Mouse (Mus musculus) neural tube, embryonic 15.5 days (tissue): ENCODE results near the gene Spdl1. TPM values are rescaled to one million over a fixed set of nuclear protein-coding genes. Genes with fewer than 3 reads are reported as not detected.

Source experiments
- ATAC-seq: fragments of 200-750 bp; cut with Nextera tagmentation; 2 replicates; pipeline ENCODE4 v1.8.0; 2017; ENCODE audit warnings: mild to moderate bottlenecking, moderate TSS enrichment, moderate library complexity; ENCODE audit not compliant: low FRiP score
- H3K27ac ChIP-seq: fragments of 300-500 bp; sonication (generic); replicated peaks from 2 replicates; pipeline ENCODE4 v1.5.1; 2015; ENCODE audit warnings: mild to moderate bottlenecking, inconsistent platforms
- H3K27me3 ChIP-seq: fragments of 300-500 bp; sonication (generic); replicated peaks from 2 replicates; pipeline ENCODE4 v1.6.1; 2015; ENCODE audit warnings: inconsistent platforms
- H3K36me3 ChIP-seq: fragments of 300-500 bp; sonication (generic); 2 replicates; pipeline ENCODE4 v1.6.1; 2015; ENCODE audit warnings: inconsistent platforms
- H3K4me1 ChIP-seq: fragments of 300-500 bp; sonication (generic); 2 replicates; pipeline ENCODE4 v1.6.1; 2015; ENCODE audit warnings: inconsistent platforms
- H3K4me2 ChIP-seq: fragments of 300-500 bp; sonication (generic); 2 replicates; pipeline ENCODE4 v1.6.1; 2015; ENCODE audit warnings: inconsistent platforms, mild to moderate bottlenecking, moderate library complexity
- H3K4me3 ChIP-seq: fragments of 300-500 bp; sonication (generic); replicated peaks from 2 replicates; pipeline ENCODE4 v1.5.1; 2015; ENCODE audit warnings: mild to moderate bottlenecking, inconsistent platforms
- H3K9ac ChIP-seq: fragments of 300-500 bp; sonication (generic); replicated peaks from 2 replicates; pipeline ENCODE4 v1.6.1; 2015; ENCODE audit warnings: mild to moderate bottlenecking, inconsistent platforms
- H3K9me3 ChIP-seq: fragments of 300-500 bp; sonication (generic); replicated peaks from 2 replicates; pipeline ENCODE4 v1.6.1; 2016; ENCODE audit warnings: inconsistent platforms
- WGBS: fragments of 180-500 bp; shearing (Covaris S2); methylation state at CpG from one replicate; pipeline ENCODE4 v1.1.7; 2015; ENCODE audit warnings: mixed read lengths; 5-methylcytosine and 5-hydroxymethylcytosine counted together
- polyA plus RNA-seq: library from polyadenylated mRNA; unstranded; fragments of >200 nt; fragmentation: Nextera tagmentation; extraction: Ambion mirVana; gene quantifications from 2 replicates; pipeline ENCODE4 v1.2.1, GENCODE M21; 2015

The Spdl1 gene
- polyA plus RNA-seq, 1 experiment from 2014 or later = 2.3 TPM

DNA sequence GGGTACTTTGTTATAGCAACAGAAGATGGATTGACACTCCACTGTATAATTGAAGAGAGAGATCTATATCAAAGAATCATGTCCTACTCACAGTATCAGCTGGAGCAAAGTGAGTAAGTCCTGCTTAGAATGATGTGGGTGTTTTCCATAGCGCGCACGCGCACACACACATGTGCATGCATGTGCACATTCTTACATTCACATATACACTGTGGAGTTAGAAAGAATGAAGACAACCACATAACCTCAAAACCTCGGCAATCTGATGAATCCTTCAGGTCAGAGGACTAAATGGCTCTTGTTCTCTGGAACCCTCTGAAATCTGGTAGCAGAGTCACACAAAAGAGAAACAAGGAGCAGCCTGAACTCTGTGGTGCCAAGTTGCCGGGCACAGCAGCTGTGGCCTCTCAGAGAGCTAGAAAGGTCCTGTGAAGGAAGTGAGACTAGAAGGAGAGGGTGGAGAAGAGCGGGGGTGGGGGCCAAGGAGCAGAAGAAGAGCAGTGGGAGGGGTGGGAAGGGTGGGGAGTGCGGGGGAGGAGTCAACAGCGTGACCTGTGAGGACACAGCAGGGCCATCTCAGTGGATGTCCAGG lies 60.0 kb downstream of the Spdl1 start:
- H3K27ac ChIP-seq = no peak overlapping the region
- WGBS = 93% methylated on average over 9 of the region's 9 CpGs

DNA sequence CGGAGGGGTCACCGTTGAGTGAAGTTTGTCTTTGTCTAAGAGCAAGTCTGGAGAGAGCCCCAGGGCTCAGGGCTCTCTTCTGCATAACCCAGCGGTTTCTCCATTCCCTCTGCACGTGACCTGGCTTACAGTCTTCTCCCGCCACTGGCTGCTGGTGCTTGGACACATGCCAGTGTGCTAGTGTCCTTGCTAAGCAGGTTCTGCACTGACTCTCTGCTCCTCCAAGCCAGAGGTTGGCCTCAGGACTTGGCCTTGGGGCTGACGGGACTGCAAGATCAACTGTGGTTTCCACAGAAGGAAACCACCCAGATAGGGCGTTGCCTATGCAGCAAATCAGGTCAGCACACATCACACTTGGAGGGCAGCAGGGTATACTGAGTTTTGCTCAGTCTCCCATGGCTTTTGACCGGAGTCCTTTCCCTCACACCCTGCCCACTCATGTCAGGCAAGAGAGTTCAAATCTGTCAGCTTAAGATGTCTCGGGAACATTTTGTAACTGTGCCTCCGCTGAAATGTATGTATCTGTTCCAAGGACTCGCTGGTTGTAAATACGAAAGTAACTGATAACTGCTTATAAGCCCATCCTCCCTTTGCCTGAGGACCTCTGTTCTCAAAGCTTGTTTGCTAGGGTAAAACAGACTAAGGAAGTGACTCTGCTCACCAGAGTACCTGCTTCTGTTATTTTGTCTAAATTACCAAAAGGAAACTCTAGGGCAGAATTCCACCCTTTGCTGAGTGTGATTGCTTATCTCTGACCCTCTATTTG lies 62.0 kb downstream of the Spdl1 start:
- WGBS = 67% methylated on average over 12 of the region's 12 CpGs
- no peak overlapping the region for H3K9ac ChIP-seq
- ATAC-seq = no peak
- H3K4me1 ChIP-seq = no peaks in the 10 kb centered on the region
- no peak overlapping the region for H3K4me2 ChIP-seq
- no peaks in the 10 kb centered on the region for H3K36me3 ChIP-seq
- H3K4me3 ChIP-seq = no peak overlapping the region
- no peak overlapping the region for H3K27ac ChIP-seq
- no peaks in the 10 kb centered on the region for H3K27me3 ChIP-seq
- H3K9me3 ChIP-seq = no peaks in the 10 kb centered on the region

More for the DNA sequence above, 60.0 kb downstream of the Spdl1 start:
- Histone ChIP-seq H3K9me3 (no peaks in the 10 kb centered on the region), H3K9ac (no peak overlapping the region), H3K4me3 (no peak overlapping the region), H3K27me3 (no peaks in the 10 kb centered on the region), H3K4me1 (no peaks in the 10 kb centered on the region), H3K36me3 (no peaks in the 10 kb centered on the region), H3K4me2 (no peak overlapping the region)
- no peak for ATAC-seq

DNA sequence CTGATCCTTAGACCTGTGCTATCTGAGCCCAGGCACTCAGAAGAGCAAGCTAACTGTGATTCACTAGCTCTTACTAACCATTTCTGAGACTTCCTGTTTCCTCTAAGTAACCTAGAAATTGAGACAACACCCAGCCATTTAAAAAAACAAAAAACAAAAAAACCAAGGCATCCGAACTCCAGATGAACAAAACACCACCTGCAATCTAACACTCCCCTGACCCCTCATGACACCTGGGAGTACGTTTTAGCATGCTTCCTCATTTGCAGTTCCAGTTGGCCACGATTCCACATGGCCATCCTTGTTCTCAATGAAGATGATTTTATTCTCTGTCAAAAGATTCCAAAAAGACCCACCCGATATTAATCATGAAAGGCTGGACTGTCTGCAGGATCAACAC lies 62.8 kb downstream of the Spdl1 start:
- ATAC-seq = no peak
- Histone ChIP-seq H3K9me3 (no peaks in the 10 kb centered on the region), H3K36me3 (no peaks in the 10 kb centered on the region), H3K4me3 (no peak overlapping the region), H3K4me1 (no peaks in the 10 kb centered on the region), H3K27ac (no peak overlapping the region), H3K27me3 (no peaks in the 10 kb centered on the region), H3K9ac (no peak overlapping the region), H3K4me2 (no peak overlapping the region)
- 84% methylated on average over 4 of the region's 4 CpGs for WGBS

DNA sequence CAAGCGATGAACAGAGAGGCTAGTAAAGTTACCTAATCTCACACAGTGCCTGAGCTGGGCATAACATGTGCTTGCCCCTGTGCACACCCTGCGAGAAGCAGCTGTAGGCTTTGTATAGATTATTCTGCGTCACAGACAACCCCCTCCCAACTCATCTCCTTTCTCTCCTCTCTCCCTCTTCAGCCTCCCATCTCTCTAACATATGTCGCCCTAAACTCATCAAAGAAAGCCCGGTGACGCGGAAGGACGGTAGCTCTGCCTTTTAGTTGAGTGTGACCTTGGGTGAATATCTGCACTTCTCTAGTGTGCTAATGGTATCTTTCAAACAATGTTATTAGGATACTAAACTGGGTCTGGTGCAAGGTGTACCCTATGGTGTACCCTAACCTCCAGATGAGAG lies 63.5 kb downstream of the Spdl1 start:
- Histone ChIP-seq H3K4me3 (no peak overlapping the region), H3K9ac (no peak overlapping the region), H3K27me3 (no peaks in the 10 kb centered on the region), H3K4me2 (no peak overlapping the region), H3K4me1 (no peaks in the 10 kb centered on the region), H3K27ac (no peak overlapping the region), H3K9me3 (no peaks in the 10 kb centered on the region), H3K36me3 (no peaks in the 10 kb centered on the region)
- 88% methylated on average over 8 of the region's 8 CpGs for WGBS
- no peak for ATAC-seq

DNA sequence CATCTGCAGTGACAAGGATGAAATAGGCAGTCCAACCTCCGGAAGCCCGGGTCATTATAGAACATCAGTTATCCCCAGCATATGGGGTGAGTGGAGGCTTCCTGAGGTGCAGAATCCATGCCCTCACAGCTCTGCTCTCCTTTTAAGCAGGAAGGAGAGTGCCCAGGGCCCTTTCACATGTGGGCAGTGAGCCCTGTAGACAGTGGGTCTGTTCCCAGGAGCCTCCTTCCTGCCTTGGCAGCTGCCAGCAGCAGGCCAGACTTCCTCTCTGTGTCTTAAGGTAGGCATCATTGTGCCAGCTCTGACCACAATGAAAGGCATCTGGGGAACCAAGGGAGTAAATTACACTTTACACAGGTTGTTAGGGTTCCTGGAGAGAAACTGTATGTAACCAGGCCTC lies 64.0 kb downstream of the Spdl1 start:
- H3K27ac ChIP-seq = no peak overlapping the region
- ATAC-seq = no peak
- 93% methylated on average over 2 of the region's 2 CpGs for WGBS
- H3K4me2 ChIP-seq = no peak overlapping the region
- no peak overlapping the region for H3K4me3 ChIP-seq
- H3K9ac ChIP-seq = no peak overlapping the region
- H3K27me3 ChIP-seq = no peaks in the 10 kb centered on the region
- H3K9me3 ChIP-seq = no peaks in the 10 kb centered on the region
- H3K36me3 ChIP-seq = no peaks in the 10 kb centered on the region
- H3K4me1 ChIP-seq = no peaks in the 10 kb centered on the region

DNA sequence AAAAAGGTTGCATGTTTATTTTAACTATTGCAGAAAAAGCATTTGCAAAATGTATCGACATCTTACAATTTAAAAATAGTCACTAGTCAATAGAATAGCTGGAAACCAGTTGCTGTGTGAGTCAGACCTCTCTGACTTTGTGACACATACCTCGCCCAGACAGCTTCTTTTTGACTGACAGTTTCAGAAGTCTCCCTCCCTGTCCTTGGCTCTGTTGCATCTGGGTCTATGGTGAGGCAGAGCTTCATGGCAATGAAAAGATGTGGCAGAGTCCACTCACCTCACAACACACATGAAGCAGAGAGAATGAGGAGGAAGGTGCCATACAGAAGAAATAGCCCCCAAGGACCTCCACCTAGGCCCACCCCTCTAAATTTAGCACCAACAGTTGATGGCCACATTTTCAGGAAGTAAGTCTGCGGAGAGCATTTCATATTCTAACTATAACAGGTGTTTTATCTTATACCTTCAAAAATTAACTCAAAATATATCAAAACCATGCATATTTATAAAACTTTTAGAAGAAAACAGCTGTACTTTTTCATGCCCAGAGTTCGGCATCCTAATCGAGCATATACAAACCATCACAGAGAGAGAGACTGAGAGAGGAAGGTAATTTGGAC lies 69.6 kb downstream of the Spdl1 start:
- no peaks in the 10 kb centered on the region for H3K4me1 ChIP-seq
- H3K36me3 ChIP-seq = no peaks in the 10 kb centered on the region
- no peak overlapping the region for H3K4me2 ChIP-seq
- 90% methylated on average over 5 of the region's 5 CpGs for WGBS
- no peak for ATAC-seq
- H3K9me3 ChIP-seq = no peaks in the 10 kb centered on the region
- no peak overlapping the region for H3K9ac ChIP-seq
- H3K27ac ChIP-seq = no peak overlapping the region
- no peak overlapping the region for H3K4me3 ChIP-seq
- no peaks in the 10 kb centered on the region for H3K27me3 ChIP-seq

DNA sequence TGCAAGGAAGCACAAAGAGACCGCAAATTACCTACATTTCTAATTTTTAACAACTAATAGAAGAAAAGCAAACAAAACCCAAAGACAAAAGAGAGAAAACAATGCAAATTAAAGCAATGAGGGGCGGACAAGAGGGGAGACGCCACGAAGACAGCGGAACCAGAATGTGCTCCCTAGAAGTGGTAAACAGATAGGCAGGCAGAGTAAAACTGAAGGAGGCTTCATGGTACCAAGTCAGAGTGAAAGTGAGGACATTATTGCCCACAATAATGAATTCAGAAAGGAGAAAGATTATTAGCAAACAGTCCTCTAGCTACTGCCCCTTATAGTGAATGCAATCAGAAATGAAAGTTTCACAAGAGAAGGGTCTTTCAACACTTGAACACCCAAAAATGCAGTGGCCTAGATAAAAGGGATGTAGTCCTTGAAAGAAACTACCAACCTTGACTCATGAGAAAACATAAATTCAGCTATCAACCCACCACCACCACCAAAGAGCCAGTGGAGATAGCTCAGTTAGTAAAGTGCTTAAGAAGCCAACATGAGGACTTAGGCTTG lies 70.8 kb downstream of the Spdl1 start:
- WGBS = 91% methylated on average over 5 of the region's 5 CpGs
- Histone ChIP-seq H3K4me3 (no peak overlapping the region), H3K36me3 (no peaks in the 10 kb centered on the region), H3K9ac (no peak overlapping the region), H3K27me3 (no peaks in the 10 kb centered on the region), H3K9me3 (no peaks in the 10 kb centered on the region), H3K27ac (no peak overlapping the region), H3K4me2 (no peak overlapping the region), H3K4me1 (no peaks in the 10 kb centered on the region)
- ATAC-seq = no peak

DNA sequence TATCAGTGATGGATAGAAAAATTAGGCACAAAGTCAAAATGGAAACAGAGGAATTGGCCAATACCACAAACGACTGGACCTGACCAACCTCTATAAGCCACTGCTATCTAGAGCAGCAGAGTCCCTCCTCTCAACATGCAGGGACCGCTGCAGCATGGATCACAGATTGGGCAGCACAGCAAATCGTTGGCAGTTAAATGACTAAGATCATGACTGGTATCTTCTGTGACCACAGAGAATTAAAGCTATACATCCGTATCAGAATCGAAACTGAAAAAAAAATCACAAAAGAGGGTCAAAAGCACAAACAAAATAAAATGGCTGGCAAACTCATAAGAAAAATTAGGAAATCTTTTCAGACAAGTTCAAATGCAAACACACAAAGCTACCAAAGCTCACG lies 71.3 kb downstream of the Spdl1 start:
- Histone ChIP-seq H3K9me3 (no peaks in the 10 kb centered on the region), H3K36me3 (no peaks in the 10 kb centered on the region), H3K4me2 (no peak overlapping the region), H3K4me3 (no peak overlapping the region), H3K4me1 (no peaks in the 10 kb centered on the region), H3K27me3 (no peaks in the 10 kb centered on the region), H3K27ac (no peak overlapping the region), H3K9ac (no peak overlapping the region)
- WGBS = 92% methylated on average over 6 of the region's 6 CpGs
- ATAC-seq = no peak

DNA sequence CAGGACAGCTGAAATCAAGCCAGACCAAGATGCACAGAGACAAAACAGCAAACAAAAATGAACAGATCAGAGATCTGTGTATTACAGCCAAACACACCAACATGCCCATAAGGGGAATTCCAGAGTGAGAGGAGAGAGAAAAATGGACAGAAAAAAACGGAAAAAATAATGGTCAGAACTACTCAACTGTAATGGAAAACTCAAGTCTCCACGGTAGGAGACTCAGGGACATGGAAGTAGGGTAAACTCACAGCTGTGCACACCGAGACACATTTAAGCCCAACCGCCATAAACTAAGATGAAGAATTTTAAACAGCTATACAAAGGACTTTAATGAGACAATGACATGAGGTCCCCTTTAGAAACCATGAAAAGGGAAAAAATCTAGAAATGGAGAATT lies 73.9 kb downstream of the Spdl1 start:
- Histone ChIP-seq H3K4me3 (no peak overlapping the region), H3K36me3 (no peaks in the 10 kb centered on the region), H3K4me2 (no peak overlapping the region), H3K4me1 (no peaks in the 10 kb centered on the region), H3K9me3 (no peaks in the 10 kb centered on the region), H3K27ac (no peak overlapping the region), H3K27me3 (no peaks in the 10 kb centered on the region), H3K9ac (no peak overlapping the region)
- ATAC-seq = no peak
- 83% methylated on average over 4 of the region's 4 CpGs for WGBS

Other genes with a start within 250 kb of the Spdl1 start
- 1.0 and 4.3 TPM in 2 replicates for gene Dock2, start 49.7 kb downstream of the Spdl1 start, polyA plus RNA-seq